Mouse (Mus musculus): Measurements from ENCODE around the gene Gm11111.
"Not testable (repeated sequence)": the region's sequence is repeated elsewhere in the genome, so short reads cannot be mapped to it uniquely, and the experiment has no call there.

Gene Gm11111

GRCm38 (mm10) chr5:98552395-98552794 lies at the start of gene Gm11111:
Gene Gm11111, plus strand, starts transcription at chr5:98552695.
- DNase-seq (ENCODE audit: low spot score in 2 of 2), result no peak

GRCm38 (mm10) chr5:98516214-98516613 lies 36.3 kb upstream of the Gm11111 start:
- DNase-seq (ENCODE audit: low spot score in 2 of 2), result no peak

GRCm38 (mm10) chr5:98520118-98520517 lies 32.4 kb upstream of the Gm11111 start:
- DNase-seq (ENCODE audit: low spot score in 2 of 2), result no peak

GRCm38 (mm10) chr5:98522270-98522977 lies 30.1 kb upstream of the Gm11111 start:
- DNase-seq (ENCODE audit: low spot score in 2 of 2), result no peak

GRCm38 (mm10) chr5:98523050-98523449 lies 29.4 kb upstream of the Gm11111 start:
- no peak for DNase-seq (ENCODE audit: low spot score in 2 of 2)

GRCm38 (mm10) chr5:98523783-98524182 lies 28.7 kb upstream of the Gm11111 start:
- no peak for DNase-seq (ENCODE audit: low spot score in 2 of 2)

GRCm38 (mm10) chr5:98541333-98541732 lies 11.2 kb upstream of the Gm11111 start:
- DNase-seq (ENCODE audit: low spot score in 2 of 2), result no peak

- no peak for DNase-seq (ENCODE audit: low spot score in 2 of 2)
Measured at GRCm38 (mm10) chr5:98550285-98550684, 2.2 kb upstream of the Gm11111 start.

- DNase-seq (ENCODE audit: low spot score in 2 of 2), result no peak
Measured at GRCm38 (mm10) chr5:98550873-98551272, 1.6 kb upstream of the Gm11111 start.

- no peak for DNase-seq (ENCODE audit: low spot score in 2 of 2)
Measured at GRCm38 (mm10) chr5:98552811-98553601, 511 bp downstream of the Gm11111 start.

GRCm38 (mm10) chr5:98561301-98561700 lies 8.8 kb downstream of the Gm11111 start:
- DNase-seq (ENCODE audit: low spot score in 2 of 2), result no peak

GRCm38 (mm10) chr5:98562806-98563205 lies 10.3 kb downstream of the Gm11111 start:
- no peak for DNase-seq (ENCODE audit: low spot score in 2 of 2)

- no peak for DNase-seq (ENCODE audit: low spot score in 2 of 2)
Measured at GRCm38 (mm10) chr5:98563801-98564200, 11.3 kb downstream of the Gm11111 start.

- DNase-seq (ENCODE audit: low spot score in 2 of 2), result no peak
Measured at GRCm38 (mm10) chr5:98566461-98567193, 14.1 kb downstream of the Gm11111 start.

GRCm38 (mm10) chr5:98568481-98568880 lies 16.0 kb downstream of the Gm11111 start:
- no peak for DNase-seq (ENCODE audit: low spot score in 2 of 2)

- no peak for DNase-seq (ENCODE audit: low spot score in 2 of 2)
Measured at GRCm38 (mm10) chr5:98569029-98569513, 16.6 kb downstream of the Gm11111 start.

GRCm38 (mm10) chr5:98572392-98572791 lies 19.9 kb downstream of the Gm11111 start:
- DNase-seq (ENCODE audit: low spot score in 2 of 2), result no peak

- DNase-seq (ENCODE audit: low spot score in 2 of 2), result no peak
Measured at GRCm38 (mm10) chr5:98574711-98575470, 22.4 kb downstream of the Gm11111 start.

- DNase-seq (ENCODE audit: low spot score in 2 of 2), result no peak
Measured at GRCm38 (mm10) chr5:98575471-98575834, 23.0 kb downstream of the Gm11111 start.

GRCm38 (mm10) chr5:98576538-98576937 lies 24.0 kb downstream of the Gm11111 start:
- DNase-seq (ENCODE audit: low spot score in 2 of 2), result not testable (repeated sequence)

- no peak for DNase-seq (ENCODE audit: low spot score in 2 of 2)
Measured at GRCm38 (mm10) chr5:98578398-98578797, 25.9 kb downstream of the Gm11111 start.

- no peak for DNase-seq (ENCODE audit: low spot score in 2 of 2)
Measured at GRCm38 (mm10) chr5:98580811-98581210, 28.3 kb downstream of the Gm11111 start.
